Mouse (Mus musculus): Measurements from ENCODE around the gene Gm10521. TPM values are rescaled to one million over a fixed set of nuclear protein-coding genes. Genes with fewer than 3 reads are reported as not detected.

The Gm10521 gene
- total RNA-seq, 2 experiments from 2014 or later, result 0.17 to 0.32 TPM

- intact Hi-C loops (cut with DNase I), result no loop called here
- no peak for DNase-seq
These were observed 51.1 kb downstream of the Gm10521 start for GRCm38 (mm10) chr1:171946447-171946995.

Other genes starting within 250 kb of the Gm10521 start
- under 1 TPM in 1 of 2 experiments, not detected in 1; 0.15 TPM for gene Slamf7, start 242.6 kb upstream of the Gm10521 start, total RNA-seq (2021)
- gene Cd48, start 213.7 kb upstream of the Gm10521 start, total RNA-seq (2021), result 1 to 10 TPM; 1.6 to 2.3 TPM
- gene Slamf1, start 128.5 kb upstream of the Gm10521 start, total RNA-seq (2021), result 1 to 10 TPM in 1 of 2 experiments, under 1 TPM in 1; 0.38 to 1.3 TPM
- 1 to 10 TPM; 2.9 to 3.1 TPM for gene Cd84, start 56.0 kb upstream of the Gm10521 start, total RNA-seq (2021)
- gene Slamf6, start 21.9 kb downstream of the Gm10521 start, total RNA-seq (2021), result 1 to 10 TPM in 1 of 2 experiments, under 1 TPM in 1; 0.79 to 3.5 TPM
- gene Vangl2, start 132.8 kb downstream of the Gm10521 start, total RNA-seq (2021), result 1 to 10 TPM; 4.3 to 5.9 TPM
- gene Nhlh1, start 161.9 kb downstream of the Gm10521 start, total RNA-seq (2021), result not detected
- 100 to 1,000 TPM; 118 to 124 TPM for gene Copa, start 186.9 kb downstream of the Gm10521 start, total RNA-seq (2021)
- gene Ncstn, start 187.1 kb downstream of the Gm10521 start, total RNA-seq (2021), result 10 to 100 TPM; 54.9 to 59.5 TPM
- gene Pex19, start 231.1 kb downstream of the Gm10521 start, total RNA-seq (2021), result 100 to 1,000 TPM; 122 to 124 TPM